Mouse (Mus musculus) liver, embryonic 13.5 days (tissue): Measurements from ENCODE around the gene Slit3. TPM values are rescaled to one million over a fixed set of nuclear protein-coding genes. Genes with fewer than 3 reads are reported as not detected.

Source experiments
- ATAC-seq: fragments of 200-750 bp; cut with Nextera tagmentation; 2 replicates; pipeline ENCODE4 v1.8.0; 2017; ENCODE audit warnings: low read depth, mild to moderate bottlenecking, moderate number of reproducible peaks, moderate library complexity
- DNase-seq: peaks from one replicate; pipeline ENCODE4 v3.0.0; 2022
- H3K27ac ChIP-seq: fragments of 300-500 bp; sonication (generic); 2 replicates; pipeline ENCODE4 v1.5.1; 2015; ENCODE audit warnings: moderate library complexity, mild to moderate bottlenecking, inconsistent platforms
- H3K27me3 ChIP-seq: fragments of 300-500 bp; sonication (generic); 2 replicates; pipeline ENCODE4 v1.6.1; 2015; ENCODE audit warnings: mild to moderate bottlenecking, inconsistent platforms
- H3K36me3 ChIP-seq: fragments of 300-500 bp; sonication (generic); 2 replicates; pipeline ENCODE4 v1.6.1; 2015; ENCODE audit warnings: mild to moderate bottlenecking, inconsistent platforms
- H3K4me1 ChIP-seq: fragments of 300-500 bp; sonication (generic); replicated peaks from 2 replicates; pipeline ENCODE4 v1.6.1; 2015; ENCODE audit warnings: inconsistent platforms
- H3K4me2 ChIP-seq: fragments of 300-500 bp; sonication (generic); 2 replicates; pipeline ENCODE4 v1.6.1; 2015; ENCODE audit warnings: inconsistent platforms, mild to moderate bottlenecking, moderate library complexity
- H3K4me3 ChIP-seq: fragments of 300-500 bp; sonication (generic); replicated peaks from 2 replicates; pipeline ENCODE4 v1.5.1; 2015; ENCODE audit warnings: mild to moderate bottlenecking, inconsistent platforms
- H3K9ac ChIP-seq: fragments of 300-500 bp; sonication (generic); 2 replicates; pipeline ENCODE4 v1.6.1; 2015; ENCODE audit warnings: mild to moderate bottlenecking, inconsistent platforms
- H3K9me3 ChIP-seq: fragments of 300-500 bp; sonication (generic); replicated peaks from 2 replicates; pipeline ENCODE4 v1.6.1; 2016; ENCODE audit warnings: inconsistent platforms
- WGBS: fragments of 180-500 bp; shearing (Covaris S2); methylation state at CpG from one replicate; pipeline ENCODE4 v1.1.7; 2015; ENCODE audit not compliant: insufficient replicate concordance; 5-methylcytosine and 5-hydroxymethylcytosine counted together
- polyA plus RNA-seq: library from polyadenylated mRNA; unstranded; fragments of >200 nt; fragmentation: Nextera tagmentation; extraction: Ambion mirVana; gene quantifications from 2 replicates; pipeline ENCODE4 v1.2.1, GENCODE M21; 2015

Slit3 gene
- polyA plus RNA-seq, 1 experiment from 2014 or later: 0.44 TPM

- DNase-seq: no peak
- H3K27ac ChIP-seq: no peak overlapping the region
- no peaks in the 10 kb centered on the region for H3K9me3 ChIP-seq
- H3K27me3 ChIP-seq: no peaks in the 10 kb centered on the region
- no peak for ATAC-seq
- no peaks in the 10 kb centered on the region for H3K36me3 ChIP-seq
- H3K4me2 ChIP-seq: no peak overlapping the region
- no peak overlapping the region for H3K4me3 ChIP-seq
- 59% methylated on average over 8 of the region's 8 CpGs for WGBS
- H3K9ac ChIP-seq: no peak overlapping the region
- H3K4me1 ChIP-seq: peaks cover 21% of the 10 kb centered on the region
Measured at GRCm38 (mm10) chr11:35480146-35480545, 359.1 kb downstream of the Slit3 start.

GRCm38 (mm10) chr11:35481611-35482363 lies 360.8 kb downstream of the Slit3 start:
- DNase-seq (peak; percentile 12), ATAC-seq (peak; percentile 90)
- H3K27ac ChIP-seq: peak overlapping the region; percentile 11; the same call in 1 of the 2 replicates
- H3K27me3 ChIP-seq: no peaks in the 10 kb centered on the region
- WGBS: 23% methylated on average over 9 of the region's 9 CpGs
- no peaks in the 10 kb centered on the region for H3K9me3 ChIP-seq
- peaks cover 21% of the 10 kb centered on the region for H3K4me1 ChIP-seq
- no peak overlapping the region for H3K9ac ChIP-seq
- peak overlapping the region; percentile 22 for H3K4me2 ChIP-seq
- H3K4me3 ChIP-seq: no peak overlapping the region
- H3K36me3 ChIP-seq: no peaks in the 10 kb centered on the region

GRCm38 (mm10) chr11:35487966-35488365 lies 366.9 kb downstream of the Slit3 start:
- no peak overlapping the region for H3K27ac ChIP-seq
- H3K9me3 ChIP-seq: no peaks in the 10 kb centered on the region
- 65% methylated on average over 5 of the region's 5 CpGs for WGBS
- no peaks in the 10 kb centered on the region for H3K36me3 ChIP-seq
- DNase-seq (no peak), ATAC-seq (no peak)
- H3K4me1 ChIP-seq: 0 out of 2 replicates have a peak, but pooled peaks cover 2% of the 10 kb centered on the region
- H3K9ac ChIP-seq: no peak overlapping the region
- H3K4me3 ChIP-seq: no peak overlapping the region
- peaks cover 3% of the 10 kb centered on the region; the same call in 1 of the 2 replicates for H3K27me3 ChIP-seq
- no peak overlapping the region for H3K4me2 ChIP-seq

GRCm38 (mm10) chr11:35491701-35492100 lies 370.7 kb downstream of the Slit3 start:
- 52% methylated on average over 5 of the region's 5 CpGs for WGBS
- DNase-seq (no peak), ATAC-seq (no peak)
- Histone ChIP-seq H3K4me3 (no peak overlapping the region), H3K36me3 (no peaks in the 10 kb centered on the region), H3K4me2 (no peak overlapping the region), H3K9me3 (no peaks in the 10 kb centered on the region), H3K27me3 (peaks cover 3% of the 10 kb centered on the region; the same call in 1 of the 2 replicates), H3K9ac (no peak overlapping the region), H3K27ac (no peak overlapping the region), H3K4me1 (no peaks in the 10 kb centered on the region)

- no peak for ATAC-seq
- Histone ChIP-seq H3K4me3 (no peak overlapping the region), H3K4me2 (no peak overlapping the region), H3K27me3 (peaks cover 8% of the 10 kb centered on the region; the same call in 1 of the 2 replicates), H3K4me1 (no peaks in the 10 kb centered on the region), H3K9me3 (no peaks in the 10 kb centered on the region), H3K36me3 (no peaks in the 10 kb centered on the region), H3K9ac (no peak overlapping the region), H3K27ac (no peak overlapping the region)
- no peak for DNase-seq
- 68% methylated on average over 10 of the region's 10 CpGs for WGBS
Measured at GRCm38 (mm10) chr11:35496874-35497273, 375.9 kb downstream of the Slit3 start.

DNA sequence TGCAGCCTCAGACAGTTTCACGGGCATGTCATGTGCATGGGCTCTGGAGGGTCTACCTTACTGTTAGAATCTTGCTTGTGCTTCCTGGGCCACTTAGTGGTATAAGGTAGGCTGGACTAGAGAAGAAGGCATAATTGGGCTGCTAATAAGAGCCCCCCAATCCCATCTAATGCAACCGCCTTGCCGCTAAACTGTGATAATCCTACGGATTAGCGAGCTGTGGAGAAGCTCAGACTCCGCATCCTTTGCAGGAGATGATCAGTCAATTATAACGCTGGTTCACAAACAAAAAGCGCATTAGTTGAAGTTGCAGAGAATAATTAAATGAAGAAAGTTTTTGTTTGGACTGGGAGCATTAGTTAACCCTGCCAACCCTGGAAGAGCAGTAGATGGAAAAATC lies 376.9 kb downstream of the Slit3 start:
- H3K27me3 ChIP-seq: peaks cover 5% of the 10 kb centered on the region; the same call in 1 of the 2 replicates
- no peak overlapping the region for H3K4me3 ChIP-seq
- 74% methylated on average over 8 of the region's 8 CpGs for WGBS
- H3K9me3 ChIP-seq: no peaks in the 10 kb centered on the region
- H3K4me2 ChIP-seq: no peak overlapping the region
- no peaks in the 10 kb centered on the region for H3K36me3 ChIP-seq
- H3K27ac ChIP-seq: no peak overlapping the region
- H3K4me1 ChIP-seq: no peaks in the 10 kb centered on the region
- DNase-seq (no peak), ATAC-seq (no peak)
- H3K9ac ChIP-seq: no peak overlapping the region

GRCm38 (mm10) chr11:35502128-35502527 lies 381.1 kb downstream of the Slit3 start:
- 2% methylated on average over 3 of the region's 3 CpGs for WGBS
- Histone ChIP-seq H3K36me3 (no peaks in the 10 kb centered on the region), H3K4me3 (no peak overlapping the region), H3K9me3 (no peaks in the 10 kb centered on the region), H3K9ac (no peak overlapping the region), H3K27me3 (peaks cover 14% of the 10 kb centered on the region), H3K27ac (no peak overlapping the region), H3K4me2 (no peak overlapping the region), H3K4me1 (no peaks in the 10 kb centered on the region)
- DNase-seq (no peak), ATAC-seq (no peak)

DNA sequence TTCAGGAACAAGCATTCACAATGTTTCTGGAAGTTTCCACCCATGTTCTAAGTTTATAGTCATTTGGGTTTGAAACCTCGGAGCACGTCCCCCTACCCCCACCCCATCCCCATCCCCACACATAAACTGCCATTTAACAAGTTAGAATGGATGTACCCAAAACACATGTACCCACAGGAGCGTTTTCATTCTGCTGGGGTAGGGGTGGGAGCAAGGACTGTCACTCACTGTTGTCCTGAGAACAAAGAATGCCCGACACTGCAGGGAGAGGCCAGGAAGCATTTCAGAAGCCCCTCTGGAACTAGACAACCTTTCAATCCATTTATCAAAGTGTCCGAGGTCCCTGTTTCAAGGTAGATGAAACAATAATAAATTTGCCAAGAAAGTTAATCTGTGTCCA lies 383.0 kb downstream of the Slit3 start:
- Histone ChIP-seq H3K9me3 (no peaks in the 10 kb centered on the region), H3K27me3 (peaks cover 14% of the 10 kb centered on the region), H3K9ac (no peak overlapping the region), H3K4me2 (no peak overlapping the region), H3K4me1 (no peaks in the 10 kb centered on the region), H3K4me3 (no peak overlapping the region), H3K36me3 (no peaks in the 10 kb centered on the region), H3K27ac (no peak overlapping the region)
- ATAC-seq (no peak), DNase-seq (no peak)
- WGBS: 50% methylated on average over 5 of the region's 5 CpGs

GRCm38 (mm10) chr11:35504916-35505315 lies 383.9 kb downstream of the Slit3 start:
- H3K4me1 ChIP-seq: no peaks in the 10 kb centered on the region
- H3K27me3 ChIP-seq: peaks cover 14% of the 10 kb centered on the region
- H3K4me3 ChIP-seq: no peak overlapping the region
- H3K36me3 ChIP-seq: no peaks in the 10 kb centered on the region
- 39% methylated on average over 8 of the region's 8 CpGs for WGBS
- no peak overlapping the region for H3K9ac ChIP-seq
- no peak for DNase-seq
- no peaks in the 10 kb centered on the region for H3K9me3 ChIP-seq
- no peak overlapping the region for H3K4me2 ChIP-seq
- H3K27ac ChIP-seq: no peak overlapping the region
- ATAC-seq: no peak

- H3K9ac ChIP-seq: no peak overlapping the region
- H3K36me3 ChIP-seq: no peaks in the 10 kb centered on the region
- DNase-seq (no peak), ATAC-seq (no peak)
- H3K27me3 ChIP-seq: peaks cover 14% of the 10 kb centered on the region
- no peak overlapping the region for H3K4me3 ChIP-seq
- no peaks in the 10 kb centered on the region for H3K4me1 ChIP-seq
- WGBS: 15% methylated on average over 4 of the region's 4 CpGs
- no peak overlapping the region for H3K27ac ChIP-seq
- H3K9me3 ChIP-seq: no peaks in the 10 kb centered on the region
- H3K4me2 ChIP-seq: no peak overlapping the region
Measured at GRCm38 (mm10) chr11:35505316-35505715, 384.3 kb downstream of the Slit3 start.

GRCm38 (mm10) chr11:35505817-35506216 lies 384.8 kb downstream of the Slit3 start:
- H3K36me3 ChIP-seq: no peaks in the 10 kb centered on the region
- ATAC-seq (no peak), DNase-seq (no peak)
- no peak overlapping the region for H3K27ac ChIP-seq
- no peak overlapping the region for H3K4me2 ChIP-seq
- H3K9me3 ChIP-seq: no peaks in the 10 kb centered on the region
- 17% methylated on average over 9 of the region's 9 CpGs for WGBS
- no peak overlapping the region for H3K9ac ChIP-seq
- H3K4me3 ChIP-seq: no peak overlapping the region
- H3K27me3 ChIP-seq: peaks cover 14% of the 10 kb centered on the region
- no peaks in the 10 kb centered on the region for H3K4me1 ChIP-seq
